Mouse (Mus musculus) limb, embryonic 14.5 days (tissue): ENCODE measurements around the gene Zbtb42. TPM values are rescaled to one million over a fixed set of nuclear protein-coding genes. Genes with fewer than 3 reads are reported as not detected.

Experiments
- ATAC-seq: fragments of 200-750 bp; cut with Nextera tagmentation; 2 replicates; pipeline ENCODE4 v1.8.0; 2017; ENCODE audit warnings: low read depth, moderate number of reproducible peaks, moderate TSS enrichment; ENCODE audit not compliant: low FRiP score
- DNase-seq: peaks from one replicate; pipeline ENCODE4 v3.0.0-alpha.2; 2015; ENCODE audit warnings: low spot score
- H3K27ac ChIP-seq: fragments of 300-500 bp; sonication (generic); replicated peaks from 2 replicates; pipeline ENCODE4 v1.5.1; 2014; ENCODE audit warnings: low read depth, mild to moderate bottlenecking, low read length, moderate library complexity, mixed read lengths
- H3K27me3 ChIP-seq: fragments of 300-500 bp; sonication (generic); 2 replicates; pipeline ENCODE4 v1.6.1; 2014; ENCODE audit warnings: low read length, mixed read lengths; ENCODE audit not compliant: control insufficient read depth, insufficient read depth
- H3K36me3 ChIP-seq: fragments of 300-500 bp; sonication (generic); 2 replicates; pipeline ENCODE4 v1.6.1; 2014; ENCODE audit warnings: mild to moderate bottlenecking, low read length, moderate library complexity, mixed read lengths; ENCODE audit not compliant: control insufficient read depth, insufficient read depth
- H3K4me1 ChIP-seq: fragments of 300-500 bp; sonication (generic); 2 replicates; pipeline ENCODE4 v1.6.1; 2014; ENCODE audit warnings: antibody characterized with exemption, low read length, mixed read lengths; ENCODE audit not compliant: control insufficient read depth, insufficient read depth
- H3K4me2 ChIP-seq: fragments of 300-500 bp; sonication (generic); replicated peaks from 2 replicates; pipeline ENCODE4 v1.6.1; 2014; ENCODE audit warnings: low read depth, mild to moderate bottlenecking, low read length, moderate library complexity; ENCODE audit not compliant: severe bottlenecking
- H3K4me3 ChIP-seq: fragments of 300-500 bp; sonication (generic); replicated peaks from 2 replicates; pipeline ENCODE4 v1.5.1; 2014; ENCODE audit warnings: low read length
- H3K9ac ChIP-seq: fragments of 300-500 bp; sonication (generic); 2 replicates; pipeline ENCODE4 v1.6.1; 2014; ENCODE audit warnings: mild to moderate bottlenecking, low read depth, low read length, moderate library complexity; ENCODE audit not compliant: severe bottlenecking
- H3K9me3 ChIP-seq: fragments of 300-500 bp; sonication (generic); 2 replicates; pipeline ENCODE4 v1.6.1; 2016; ENCODE audit warnings: low read length; ENCODE audit not compliant: control insufficient read depth
- POLR2A ChIP-seq: fragments of 200-500 bp; IDR thresholded peaks from 2 replicates; pipeline ENCODE4 v1.8.0; 2012; ENCODE audit warnings: inconsistent platforms, mild to moderate bottlenecking, moderate library complexity, borderline replicate concordance; ENCODE audit not compliant: insufficient read depth, insufficient read length; ENCODE audit errors: extremely low read depth
- WGBS: fragments of 180-500 bp; shearing (Covaris S2); extraction: QIAGEN DNeasy Blood & Tissue Kit; methylation state at CpG from one replicate; pipeline ENCODE4 v1.1.7; 2014; 5-methylcytosine and 5-hydroxymethylcytosine counted together
- polyA plus RNA-seq, 2 experiments: library from polyadenylated mRNA; depleted of rRNA in 1 of 2; stranded (reverse) in 1 of 2; unstranded in 1 of 2; fragments of >200 nt; fragmentation: Nextera tagmentation in 1 of 2; extraction: Ambion mirVana in 1 of 2; gene quantifications; 2 replicates each; pipeline versions ENCODE4 v1.2.1 to v1.2.3; 2012 to 2014

The Zbtb42 gene
- polyA plus RNA-seq, 2 experiments = 2.5 TPM

DNA sequence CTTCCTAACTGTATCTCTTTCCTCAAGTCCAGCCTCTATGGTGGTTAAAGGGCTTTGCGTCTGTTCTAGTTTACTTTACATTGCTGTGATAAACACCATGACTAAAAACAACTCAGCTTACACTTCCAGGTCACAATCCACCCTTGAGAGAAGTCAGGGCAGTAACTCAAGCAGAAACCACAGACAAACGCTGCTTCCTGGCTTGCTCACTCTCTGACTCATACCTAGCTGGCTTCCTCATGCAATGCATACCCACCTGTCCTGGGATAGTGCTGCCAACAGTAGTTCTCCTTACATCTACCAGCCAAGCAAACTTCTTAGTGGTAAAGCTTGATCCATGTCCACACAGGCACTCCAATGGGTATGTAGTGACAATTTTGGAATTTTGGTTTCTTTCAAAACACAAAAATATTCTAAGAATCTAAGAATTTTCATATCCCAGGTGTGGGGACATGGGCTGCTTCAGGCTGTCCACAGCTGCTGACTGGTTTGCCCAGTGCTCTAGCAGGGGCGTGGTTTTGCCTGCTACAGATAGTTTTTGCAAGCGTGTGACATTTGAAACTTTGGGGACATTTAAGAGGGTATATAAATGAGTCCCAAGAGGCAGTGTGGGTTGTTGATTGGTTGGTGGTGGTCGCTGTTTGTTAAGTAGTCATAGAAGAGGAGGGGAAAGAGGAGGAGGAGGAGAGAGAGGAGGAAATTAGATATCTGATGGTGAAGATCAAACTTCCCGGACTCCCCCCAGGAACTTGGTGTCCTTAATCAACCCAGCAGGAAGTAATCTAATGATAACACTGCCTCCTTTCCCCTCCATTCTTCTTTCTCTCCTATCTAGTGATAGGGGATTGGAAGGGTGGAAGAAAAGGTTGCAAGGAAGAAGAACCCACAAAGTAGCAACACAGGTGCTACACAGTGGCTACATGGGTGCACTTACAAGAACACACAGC, 24.0 kb downstream of the Zbtb42 start:
- H3K4me3 ChIP-seq = no peak overlapping the region
- ATAC-seq (no peak), DNase-seq (no peak)
- no peaks in the 10 kb centered on the region for H3K36me3 ChIP-seq
- TF ChIP-seq POLR2A = no peak
- no peak overlapping the region for H3K9ac ChIP-seq
- H3K27me3 ChIP-seq = no peaks in the 10 kb centered on the region
- 43% methylated on average over 6 of the region's 6 CpGs for WGBS
- no peaks in the 10 kb centered on the region for H3K9me3 ChIP-seq
- H3K4me2 ChIP-seq = no peak overlapping the region
- peaks cover 15% of the 10 kb centered on the region for H3K4me1 ChIP-seq
- no peak overlapping the region for H3K27ac ChIP-seq

- peak overlapping the region; percentile 23 for H3K4me3 ChIP-seq
- no peaks in the 10 kb centered on the region for H3K36me3 ChIP-seq
- H3K27me3 ChIP-seq = no peaks in the 10 kb centered on the region
- H3K4me2 ChIP-seq = peak overlapping the region; percentile 49
- peak; percentile 83; the same call in 1 of the 2 replicates for ATAC-seq
- H3K27ac ChIP-seq = no peak overlapping the region
- TF ChIP-seq POLR2A = no peak
- no peaks in the 10 kb centered on the region for H3K9me3 ChIP-seq
- WGBS = 11% methylated on average over 32 of the region's 32 CpGs
- H3K9ac ChIP-seq = no peak overlapping the region; the same call in 1 of the 2 replicates
- H3K4me1 ChIP-seq = no peaks in the 10 kb centered on the region
- peak; percentile 81 for DNase-seq
These were observed 28.3 kb downstream of the Zbtb42 start for GRCm38 (mm10) chr12:112706704-112707572.

DNA sequence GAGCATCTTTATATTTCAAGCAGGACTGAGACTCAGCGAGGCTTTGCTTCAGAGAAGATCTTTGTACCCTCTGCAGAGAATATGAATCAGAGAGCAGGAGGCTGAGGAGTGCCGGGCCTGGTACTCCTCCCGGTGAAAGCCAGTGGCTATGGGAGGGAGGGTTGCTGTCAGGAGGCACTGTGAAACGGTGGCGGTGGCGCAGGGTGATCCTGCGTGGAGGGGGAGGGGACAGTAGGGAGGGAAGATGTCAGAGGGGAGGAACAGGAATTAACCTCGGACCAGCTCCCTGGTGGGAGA, 28.9 kb downstream of the Zbtb42 start:
- DNase-seq (no peak), ATAC-seq (no peak)
- Histone ChIP-seq H3K36me3 (no peaks in the 10 kb centered on the region), H3K4me2 (no peak overlapping the region), H3K4me3 (no peak overlapping the region), H3K27ac (no peak overlapping the region), H3K9ac (no peak overlapping the region), H3K4me1 (no peaks in the 10 kb centered on the region), H3K27me3 (no peaks in the 10 kb centered on the region), H3K9me3 (no peaks in the 10 kb centered on the region)
- WGBS = 24% methylated on average over 8 of the region's 8 CpGs
- no peak for TF ChIP-seq POLR2A

DNA sequence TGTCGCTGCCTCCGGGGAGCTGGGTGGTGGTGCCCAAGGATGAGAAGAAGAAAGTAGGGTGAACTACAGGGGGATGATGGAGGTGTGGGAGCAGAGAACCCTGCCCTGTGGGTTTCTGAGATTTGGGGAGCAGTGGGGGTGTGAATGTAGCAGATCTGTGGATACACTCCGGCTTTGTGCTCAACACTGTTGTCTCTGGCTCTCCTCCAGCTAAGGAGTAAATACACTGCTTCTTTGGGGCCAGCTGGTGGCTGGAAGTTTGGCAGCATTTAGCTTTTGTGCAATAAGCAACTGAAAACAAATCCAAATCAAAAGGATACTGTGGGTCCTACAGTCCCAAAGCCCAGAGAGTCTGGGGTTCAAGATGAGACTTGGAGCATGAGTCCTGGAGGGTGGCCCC, 35.4 kb downstream of the Zbtb42 start:
- Histone ChIP-seq H3K9ac (no peak overlapping the region), H3K4me3 (no peak overlapping the region), H3K27me3 (no peaks in the 10 kb centered on the region), H3K9me3 (no peaks in the 10 kb centered on the region), H3K36me3 (no peaks in the 10 kb centered on the region), H3K4me1 (peaks cover 4% of the 10 kb centered on the region; the same call in 1 of the 2 replicates), H3K4me2 (no peak overlapping the region), H3K27ac (peak overlapping the region; percentile 58)
- no peak for TF ChIP-seq POLR2A
- DNase-seq = peak; percentile 60
- WGBS = 62% methylated on average over 3 of the region's 3 CpGs
- ATAC-seq = no peak

GRCm38 (mm10) chr12:112717140-112717539, 38.5 kb downstream of the Zbtb42 start:
- H3K9ac ChIP-seq = no peak overlapping the region
- H3K27me3 ChIP-seq = no peaks in the 10 kb centered on the region
- DNase-seq = peak; percentile 25
- 28% methylated on average over 7 of the region's 7 CpGs for WGBS
- H3K27ac ChIP-seq = no peak overlapping the region
- H3K36me3 ChIP-seq = no peaks in the 10 kb centered on the region
- no peak for ATAC-seq
- no peak for TF ChIP-seq POLR2A
- no peak overlapping the region for H3K4me3 ChIP-seq
- no peaks in the 10 kb centered on the region for H3K9me3 ChIP-seq
- no peak overlapping the region for H3K4me2 ChIP-seq
- H3K4me1 ChIP-seq = peaks cover 12% of the 10 kb centered on the region; the same call in 1 of the 2 replicates
